Mouse (Mus musculus): ENCODE data around the gene Adgrg3. TPM values are rescaled to one million over a fixed set of nuclear protein-coding genes. Genes with fewer than 3 reads are reported as not detected.

Gene Adgrg3
- total and polyA plus RNA-seq, 3 experiments: not detected

GRCm38 (mm10) chr8:95084261-95084660 lies 66.8 kb downstream of the Adgrg3 start:
- Histone ChIP-seq H3K9me3 (replicated peaks; ENCODE audit: low read length) (no peaks in the 10 kb centered on the region), H3K27me3 (replicated peaks) (no peaks in the 10 kb centered on the region), H3K36me3 (replicated peaks in 1 of 2; ENCODE audit: control insufficient read depth in 1 of 2, insufficient read depth in 1 of 2, low read length in 1 of 2) (peaks cover 18 to 61% of the 10 kb centered on the region in 2 experiments), H3K4me1 (ENCODE audit: control insufficient read depth in 1 of 2, insufficient read depth in 2 of 2) (peaks cover 3 to 18% of the 10 kb centered on the region in 2 experiments), H3K9ac (ENCODE audit: insufficient read depth, low read depth) (no peak overlapping the region), H3K79me2 (replicated peaks; ENCODE audit: control insufficient read depth, extremely low read depth, insufficient read depth, poor library complexity, severe bottlenecking) (no peaks in the 10 kb centered on the region), H3K4me2 (ENCODE audit: insufficient read depth, low read depth, poor library complexity, severe bottlenecking) (no peak overlapping the region), H3K4me3 (replicated peaks in 1 of 3; ENCODE audit: low read depth in 2 of 3, low read length in 2 of 3, poor library complexity in 1 of 3) (no peak overlapping the region), H3K27ac (ENCODE audit: insufficient read depth, low read depth) (no peak overlapping the region)
- dilution Hi-C loops (cut with MboI; ENCODE audit: extremely low pct_ligation_motif_present, extremely low pct_unique_long_range_greater_than_20kb, low sequenced_read_pairs): no loop called here
- no peak for TF ChIP-seq UBTF (IDR thresholded peaks at IDR 0.05; ENCODE audit: low read depth, low read length)
- no peak for TF ChIP-seq SMC3 (IDR thresholded peaks at IDR 0.05; ENCODE audit: low read depth, low read length)
- TF ChIP-seq MAX (IDR thresholded peaks at IDR 0.05; ENCODE audit: low read length): no peak
- TF ChIP-seq CHD1 (IDR thresholded peaks at IDR 0.05; ENCODE audit: low read depth, low read length): no peak
- TF ChIP-seq ZKSCAN1 (IDR thresholded peaks at IDR 0.05; ENCODE audit: borderline replicate concordance, low read depth, low read length): no peak
- TF ChIP-seq NELFE (IDR thresholded peaks at IDR 0.05; ENCODE audit: low read depth, low read length): no peak
- TF ChIP-seq EP300 (IDR thresholded peaks at IDR 0.05; ENCODE audit: low read length): no peak
- no peak for TF ChIP-seq JUND (conservative IDR thresholded peaks at IDR 0.05; ENCODE audit: low read depth, low read length)
- no peak for TF ChIP-seq CHD2 (IDR thresholded peaks at IDR 0.05; ENCODE audit: low read length)
- TF ChIP-seq E2F4 (IDR thresholded peaks at IDR 0.05; ENCODE audit: insufficient replicate concordance, low read depth, low read length): no peak
- no peak for TF ChIP-seq HCFC1 (IDR thresholded peaks at IDR 0.05; ENCODE audit: low read depth, low read length)
- in situ Hi-C loops (cut with MboI; ENCODE audit: low pct_ligation_motif_present, low pct_unique_long_range_greater_than_20kb, low sequenced_read_pairs): loop anchor here (25.0 kb wide), 1 partner anchor 128 kb away; the partner anchor contains the start of gene Kifc3
- no peak for DNase-seq (ENCODE audit: extremely low read depth)

DNA sequence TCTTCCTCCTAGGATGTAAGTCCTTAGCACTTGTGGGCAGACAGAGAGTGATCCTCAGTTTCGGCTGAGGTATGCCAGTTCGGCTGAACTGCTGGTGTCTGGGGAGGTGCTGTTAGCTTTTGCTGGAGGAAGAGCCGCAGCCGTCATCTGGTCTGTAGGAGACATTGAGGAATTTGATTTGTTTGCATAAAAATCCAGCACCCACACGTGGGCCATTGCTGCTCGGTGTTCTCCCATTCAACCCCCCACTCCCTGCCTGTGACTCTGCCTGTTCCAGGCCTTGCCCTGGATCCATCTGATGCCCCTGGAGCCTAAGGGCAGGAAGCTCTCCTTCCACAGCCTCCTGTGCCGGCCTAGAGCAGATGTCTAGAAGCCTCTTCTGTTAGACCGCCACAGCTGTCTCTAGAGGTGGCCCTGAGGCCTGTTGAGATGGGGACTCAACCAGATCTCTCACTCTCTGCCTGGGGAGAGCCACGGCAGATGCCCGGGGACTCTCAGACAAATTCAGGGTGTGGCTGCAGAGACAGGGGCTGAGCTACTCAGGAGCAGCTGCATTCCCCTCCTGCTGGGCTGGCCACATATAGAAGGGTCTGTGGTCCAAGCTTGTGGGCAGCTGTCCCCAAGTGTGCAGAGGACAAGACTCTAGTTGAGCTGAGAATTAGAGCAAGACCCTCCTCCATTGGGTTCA lies 67.4 kb downstream of the Adgrg3 start:
- TF ChIP-seq USF2 (conservative IDR thresholded peaks at IDR 0.05; ENCODE audit: low read depth, low read length) (no peak), EP300 (IDR thresholded peaks at IDR 0.05; ENCODE audit: low read length) (no peak), SMC3 (IDR thresholded peaks at IDR 0.05; ENCODE audit: low read depth, low read length) (no peak), ZKSCAN1 (IDR thresholded peaks at IDR 0.05; ENCODE audit: borderline replicate concordance, low read depth, low read length) (no peak), POLR2AphosphoS2 (IDR thresholded peaks at IDR 0.05; ENCODE audit: low read depth, low read length) (no peak), TBP (conservative IDR thresholded peaks at IDR 0.05; ENCODE audit: low read depth, low read length) (no peak), GABPA (IDR thresholded peaks at IDR 0.05; ENCODE audit: insufficient replicate concordance, low read depth, low read length) (no peak), CHD2 (IDR thresholded peaks at IDR 0.05; ENCODE audit: low read length) (no peak), POLR2A (IDR thresholded peaks at IDR 0.05; ENCODE audit: low read depth, low read length) (no peak)

More for the DNA sequence above, 67.4 kb downstream of the Adgrg3 start:
- Histone ChIP-seq H3K4me1 (ENCODE audit: control insufficient read depth in 1 of 2, insufficient read depth in 2 of 2) (peaks cover 3 to 12% of the 10 kb centered on the region in 2 experiments), H3K36me3 (replicated peaks in 1 of 2; ENCODE audit: control insufficient read depth in 1 of 2, insufficient read depth in 1 of 2, low read length in 1 of 2) (peaks cover 18 to 65% of the 10 kb centered on the region in 2 experiments), H3K9me3 (replicated peaks; ENCODE audit: low read length) (no peaks in the 10 kb centered on the region), H3K9ac (ENCODE audit: insufficient read depth, low read depth) (no peak overlapping the region), H3K4me3 (replicated peaks in 1 of 3; ENCODE audit: low read depth in 2 of 3, low read length in 2 of 3, poor library complexity in 1 of 3) (no peak overlapping the region), H3K27me3 (replicated peaks) (no peaks in the 10 kb centered on the region), H3K4me2 (ENCODE audit: insufficient read depth, low read depth, poor library complexity, severe bottlenecking) (no peak overlapping the region), H3K27ac (ENCODE audit: insufficient read depth, low read depth) (no peak overlapping the region), H3K79me2 (replicated peaks; ENCODE audit: control insufficient read depth, extremely low read depth, insufficient read depth, poor library complexity, severe bottlenecking) (no peaks in the 10 kb centered on the region)
- DNase-seq (ENCODE audit: extremely low read depth): no peak
- in situ Hi-C loops (cut with MboI; ENCODE audit: low pct_ligation_motif_present, low pct_unique_long_range_greater_than_20kb, low sequenced_read_pairs) (loop anchor here (25.0 kb wide), 1 partner anchor 127 kb away; the partner anchor contains the start of gene Kifc3), dilution Hi-C loops (cut with MboI; ENCODE audit: extremely low pct_ligation_motif_present, extremely low pct_unique_long_range_greater_than_20kb, low sequenced_read_pairs) (no loop called here)
